Mouse (Mus musculus): ENCODE measurements around the gene Amz1.

Amz1 gene

GRCm38 (mm10) chr5:140767704-140768141 lies 43.8 kb downstream of the Amz1 start:
- DNase-seq (ENCODE audit: low spot score) = peak; percentile 53

- DNase-seq (ENCODE audit: low spot score) = peak; percentile 79
These were observed 44.4 kb downstream of the Amz1 start for GRCm38 (mm10) chr5:140768333-140768732.

DNA sequence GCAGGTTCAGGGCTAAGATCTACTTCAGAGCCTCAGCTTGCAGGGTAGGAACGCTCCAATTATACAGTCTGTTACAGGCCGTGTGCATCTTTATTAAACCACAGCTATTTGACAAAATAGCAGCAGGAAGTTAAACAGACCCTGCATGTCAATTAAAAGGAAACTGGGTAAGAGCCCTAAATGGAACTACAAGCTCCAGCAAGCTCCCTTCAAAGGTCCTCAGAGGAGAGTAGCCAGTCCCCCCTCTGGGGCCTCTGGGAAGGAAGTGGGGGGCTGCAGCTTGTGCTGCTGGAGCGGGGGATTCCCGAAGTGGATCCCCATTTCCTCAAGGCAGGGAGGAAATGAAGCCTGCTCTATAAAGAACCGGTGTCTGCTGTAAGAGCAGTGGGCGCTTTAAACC lies 47.7 kb downstream of the Amz1 start:
- DNase-seq (ENCODE audit: low spot score) = no peak

DNA sequence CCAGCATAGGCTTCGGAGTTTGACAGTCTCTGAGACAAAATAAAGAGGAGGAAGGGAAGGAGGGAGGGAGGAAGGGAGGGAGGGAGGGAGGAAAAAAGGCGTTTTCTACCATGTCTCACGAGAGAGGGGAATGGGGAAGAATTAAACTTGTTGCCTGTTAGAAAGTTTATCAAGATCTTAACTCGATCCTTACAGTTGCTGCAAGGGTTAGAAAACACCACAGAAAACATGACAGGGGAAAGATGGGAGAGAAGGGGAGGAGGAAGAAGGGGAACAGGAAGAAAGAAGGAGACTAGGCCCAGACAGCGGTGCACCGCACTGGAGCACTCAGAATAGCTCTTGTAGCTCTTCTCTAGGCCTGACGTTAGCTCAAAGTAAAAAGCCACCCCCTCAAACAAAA lies 48.2 kb downstream of the Amz1 start:
- no peak for DNase-seq (ENCODE audit: low spot score)

GRCm38 (mm10) chr5:140775111-140775510 lies 51.2 kb downstream of the Amz1 start:
- no peak for DNase-seq (ENCODE audit: low spot score)

DNA sequence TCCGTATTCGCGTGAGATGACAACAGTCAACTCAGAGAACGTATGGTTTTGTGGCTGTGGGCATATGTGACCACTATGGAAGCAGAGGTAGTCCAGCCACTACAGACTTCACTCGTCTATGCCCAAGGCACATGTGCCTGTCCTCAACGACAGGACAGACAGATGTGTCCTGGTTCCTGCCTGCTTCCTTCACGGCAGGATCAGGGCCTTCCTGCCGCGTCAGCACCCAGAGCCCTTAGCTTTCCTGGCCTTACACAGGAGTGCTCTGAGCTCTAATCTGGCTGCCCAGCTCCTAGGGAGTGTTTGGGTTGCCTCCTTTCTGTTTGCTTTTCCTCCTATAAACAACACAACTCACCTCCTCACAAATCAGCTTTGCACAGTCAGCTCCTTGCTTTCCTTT lies 53.0 kb downstream of the Amz1 start:
- no peak for DNase-seq (ENCODE audit: low spot score)

DNA sequence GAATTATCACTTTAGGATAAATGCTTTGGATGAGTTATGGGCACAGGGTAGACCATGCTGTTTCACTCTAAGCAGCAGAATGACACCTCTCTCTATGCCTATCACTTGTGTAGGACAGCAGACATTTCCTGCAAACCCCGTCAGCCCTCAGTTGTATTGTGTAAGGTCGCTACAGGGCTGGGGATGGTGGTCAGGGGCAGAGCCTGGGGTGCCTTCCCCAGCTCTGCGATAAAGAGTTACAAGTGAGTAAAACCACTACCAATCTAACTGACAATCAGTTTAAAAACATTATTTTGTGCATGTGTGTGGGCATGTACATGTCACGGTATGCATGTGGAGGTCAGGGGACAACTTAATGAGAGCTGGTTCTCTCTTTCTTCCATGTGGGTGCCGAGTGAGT lies 57.2 kb downstream of the Amz1 start:
- DNase-seq (ENCODE audit: low spot score) = no peak

GRCm38 (mm10) chr5:140781886-140782572 lies 58.1 kb downstream of the Amz1 start:
- no peak for DNase-seq (ENCODE audit: low spot score)

GRCm38 (mm10) chr5:140783577-140783976 lies 59.6 kb downstream of the Amz1 start:
- no peak for DNase-seq (ENCODE audit: low spot score)

DNA sequence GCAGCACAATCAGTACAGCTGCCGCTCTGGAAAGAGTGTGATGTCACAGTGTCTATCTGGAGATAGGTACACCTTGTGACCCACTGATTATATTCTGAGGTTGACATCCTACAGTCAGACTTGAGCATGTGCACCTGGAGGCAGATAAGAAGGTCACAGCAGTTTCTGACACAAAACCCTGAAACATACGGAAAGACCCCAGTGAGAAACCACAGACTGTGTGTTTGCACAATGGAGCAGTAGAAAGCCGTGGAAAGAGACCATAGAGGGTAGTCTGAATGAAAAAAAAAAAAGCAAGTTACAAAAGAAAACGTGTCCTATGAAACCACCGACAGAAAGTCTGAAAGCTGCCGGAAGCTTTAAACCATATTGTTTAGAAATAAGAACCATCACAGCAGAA lies 60.4 kb downstream of the Amz1 start:
- no peak for DNase-seq (ENCODE audit: low spot score)

DNA sequence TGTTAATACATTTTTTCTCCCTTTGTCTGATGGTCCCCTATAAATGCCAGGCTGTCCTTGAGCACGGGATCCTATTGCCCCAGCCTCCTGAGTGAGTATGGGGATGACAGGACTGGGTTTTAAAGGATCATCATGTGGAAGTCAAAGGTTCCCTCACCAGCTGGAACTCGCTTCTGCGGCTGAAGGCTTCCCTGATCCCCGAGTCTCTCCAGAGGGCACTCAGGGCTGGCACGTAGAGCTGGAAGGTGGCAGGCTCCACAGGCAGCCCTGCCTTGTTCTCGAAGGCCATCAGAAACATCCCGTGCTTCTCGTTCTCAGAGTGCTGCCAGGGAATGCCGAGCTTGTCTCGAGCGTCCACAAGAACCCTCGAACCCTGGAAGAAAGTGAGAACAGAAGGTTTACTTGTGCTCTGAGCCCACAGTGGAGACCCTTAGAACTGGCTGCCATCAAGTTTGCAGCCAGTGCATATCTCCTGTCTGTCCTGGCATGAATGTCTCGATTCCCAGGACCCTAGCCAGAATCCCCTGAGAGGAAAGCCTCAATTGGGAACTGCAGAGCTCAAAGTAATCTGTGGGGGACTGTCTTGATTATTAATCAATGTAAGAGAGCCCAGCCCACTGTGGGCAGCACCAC lies 61.4 kb downstream of the Amz1 start:
- no peak for DNase-seq (ENCODE audit: low spot score)

DNA sequence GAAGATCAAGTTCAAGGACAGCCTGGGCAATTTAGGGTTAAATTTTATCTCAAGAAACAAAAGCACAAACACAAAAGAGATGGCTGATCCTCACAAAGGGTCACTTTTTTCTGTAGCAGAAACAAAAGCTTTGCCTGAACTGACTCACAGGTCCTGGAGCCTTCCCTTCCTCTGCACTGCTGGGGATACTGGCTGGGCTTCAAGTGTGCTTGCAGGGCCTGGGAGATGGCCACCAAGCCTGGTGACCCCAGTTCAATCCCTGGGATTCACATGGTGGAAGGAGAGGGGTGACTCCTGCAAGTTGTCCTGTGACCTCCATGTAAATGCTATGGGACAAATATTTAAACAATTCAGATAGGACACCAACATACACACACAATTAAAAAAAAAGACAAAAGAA lies 65.6 kb downstream of the Amz1 start:
- no peak for DNase-seq (ENCODE audit: low spot score)

GRCm38 (mm10) chr5:140790392-140790791 lies 66.5 kb downstream of the Amz1 start:
- no peak for DNase-seq (ENCODE audit: low spot score)

DNA sequence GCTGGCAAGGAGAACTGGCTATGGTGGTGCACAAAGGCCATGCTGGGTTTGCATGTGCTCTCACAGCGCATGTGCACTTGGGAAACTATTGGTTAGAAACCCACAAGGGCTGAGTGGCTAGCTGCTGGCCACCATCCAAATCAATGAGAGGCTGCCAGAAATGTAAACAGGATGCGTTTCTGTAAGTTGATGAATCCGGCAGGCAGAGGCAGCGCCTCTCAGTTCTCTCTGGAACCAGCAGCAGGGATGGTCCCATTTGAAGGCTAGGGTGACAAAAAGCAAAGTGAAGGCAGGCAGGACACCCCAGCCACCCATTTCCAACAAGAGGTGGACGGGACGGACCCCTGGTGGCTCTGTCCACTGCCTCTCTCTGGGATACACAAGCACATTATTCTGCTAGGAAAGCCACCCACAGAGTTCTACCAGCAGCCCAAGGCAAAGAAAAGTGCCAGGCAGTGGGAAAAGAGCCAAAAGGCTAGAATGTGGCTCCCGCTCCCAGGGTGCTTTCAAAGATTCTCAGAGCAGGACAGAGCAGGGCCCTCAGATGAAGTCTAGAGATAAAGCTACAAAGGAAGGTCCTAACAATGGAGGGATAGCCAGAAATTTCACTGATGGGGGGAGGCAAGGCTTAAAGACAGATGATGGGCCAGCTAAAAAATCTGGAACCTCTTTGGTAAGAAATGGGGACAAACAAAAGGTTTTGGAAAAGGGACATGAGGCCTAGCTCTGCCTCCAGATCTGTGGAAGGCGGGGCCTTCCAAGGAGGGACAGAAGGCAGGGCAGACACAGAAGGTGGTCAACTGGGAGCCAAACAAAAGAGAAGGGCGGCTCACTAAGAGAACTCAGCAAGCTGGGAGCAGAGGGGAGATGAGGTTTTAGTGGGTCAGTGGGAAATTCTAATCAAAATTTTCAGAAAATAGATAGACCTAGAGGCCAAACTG lies 67.3 kb downstream of the Amz1 start:
- no peak for DNase-seq (ENCODE audit: low spot score)

DNA sequence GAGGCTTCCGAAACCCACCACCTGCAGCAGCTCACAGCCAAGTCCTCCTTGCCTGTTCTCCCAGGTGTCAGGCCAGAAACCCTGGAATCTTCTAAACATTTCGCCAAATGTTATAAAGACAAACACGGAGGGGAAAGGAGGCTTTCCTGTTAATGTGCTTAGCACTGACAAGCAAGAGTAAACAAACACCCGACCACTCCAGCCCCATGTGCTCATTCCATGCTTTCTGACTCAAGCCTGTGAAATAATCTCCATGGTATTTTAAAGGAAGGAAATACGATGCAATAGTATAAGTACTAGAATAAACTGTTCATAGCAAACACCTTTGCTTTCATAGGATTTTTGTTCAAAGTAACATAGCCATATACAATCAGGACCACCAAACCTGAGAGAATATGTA lies 68.3 kb downstream of the Amz1 start:
- no peak for DNase-seq (ENCODE audit: low spot score)

GRCm38 (mm10) chr5:140794753-140795152 lies 70.8 kb downstream of the Amz1 start:
- DNase-seq (ENCODE audit: low spot score) = no peak

- DNase-seq (ENCODE audit: low spot score) = no peak
These were observed 71.2 kb downstream of the Amz1 start for GRCm38 (mm10) chr5:140795176-140795575.

GRCm38 (mm10) chr5:140796051-140796450 lies 72.1 kb downstream of the Amz1 start:
- DNase-seq (ENCODE audit: low spot score) = no peak

- DNase-seq (ENCODE audit: low spot score) = no peak
These were observed 74.2 kb downstream of the Amz1 start for GRCm38 (mm10) chr5:140798158-140798557.

GRCm38 (mm10) chr5:140798775-140799174 lies 74.8 kb downstream of the Amz1 start:
- DNase-seq (ENCODE audit: low spot score) = no peak

DNA sequence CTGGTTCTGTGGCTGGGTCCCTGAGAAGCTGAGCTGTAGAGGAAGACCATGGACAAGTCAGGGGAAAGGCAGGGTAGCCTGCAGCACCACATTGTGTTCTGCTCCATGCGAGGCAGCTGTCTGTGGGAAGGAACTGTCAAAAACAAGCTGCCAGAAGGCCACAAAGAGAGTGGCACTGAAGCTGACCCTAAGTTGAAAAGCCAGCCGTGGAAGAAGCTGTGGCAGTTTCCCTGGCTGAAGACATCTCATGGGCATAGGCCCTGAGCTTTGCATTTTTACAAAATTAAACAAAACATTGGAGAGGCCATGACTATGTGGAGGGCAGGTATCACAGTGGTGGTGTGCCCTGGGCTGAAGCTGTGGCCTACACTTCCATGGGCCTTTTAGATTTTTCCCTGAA lies 75.3 kb downstream of the Amz1 start:
- DNase-seq (ENCODE audit: low spot score) = no peak

DNA sequence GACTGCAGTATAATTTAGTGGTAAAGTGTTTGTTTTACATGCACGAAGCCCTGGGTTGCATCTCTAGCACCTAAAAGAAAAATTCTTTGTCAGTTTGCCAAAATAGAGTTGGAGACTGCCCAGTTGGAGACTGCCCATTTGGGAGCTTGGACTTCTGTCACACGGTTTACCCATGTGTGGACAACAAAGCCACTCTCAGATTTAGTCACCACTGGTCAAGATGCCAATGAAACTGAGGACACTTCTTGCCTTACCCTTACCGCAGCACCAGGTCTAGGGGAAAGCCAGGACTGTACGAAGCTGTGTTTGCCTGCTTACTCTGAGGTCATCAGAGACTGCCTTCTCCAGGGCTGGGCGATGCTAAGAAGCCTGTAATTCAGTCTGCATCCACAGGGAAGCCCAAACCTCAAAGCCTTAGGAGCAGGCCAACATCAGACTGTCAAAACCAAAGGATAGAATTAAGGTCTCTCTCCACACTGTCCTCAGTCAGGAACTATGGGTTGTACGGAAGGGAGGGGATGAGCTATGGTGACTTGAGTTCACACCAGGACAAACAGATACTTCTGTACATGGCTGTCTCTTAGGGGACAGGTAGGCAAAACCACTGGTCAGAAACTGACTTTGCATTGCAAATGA lies 76.5 kb downstream of the Amz1 start:
- DNase-seq (ENCODE audit: low spot score) = no peak

Data from layer of hippocampus, adult 9-10 months (tissue).